Mouse (Mus musculus) testis, postnatal 14 days (tissue): Measurements from ENCODE around the gene Hist1h3a.

Experiments used
- DNase-seq: peaks from one replicate; pipeline ENCODE4 v3.0.0; 2021; ENCODE audit warnings: low spot score

The Hist1h3a gene

GRCm38 (mm10) chr13:23759251-23759771 lies 2.9 kb downstream of the Hist1h3a start:
- DNase-seq: no peak

DNA sequence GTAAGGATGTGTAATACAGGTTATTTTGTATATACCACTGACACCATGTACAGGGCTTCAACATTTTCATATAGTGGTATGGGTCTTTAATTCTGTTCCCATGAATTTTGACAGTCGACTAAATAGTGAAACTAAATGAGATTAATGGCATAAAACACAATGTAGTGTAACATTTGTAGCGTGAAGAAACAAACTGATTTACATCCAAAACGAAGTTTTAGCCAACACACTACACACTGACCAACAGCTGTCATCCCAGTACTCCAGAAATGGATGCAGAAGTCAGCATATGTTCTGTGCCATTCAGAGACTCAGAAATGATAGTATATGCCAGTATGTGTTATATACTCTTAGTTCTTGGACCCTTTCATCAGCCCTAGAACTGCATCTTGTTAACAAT lies 4.3 kb downstream of the Hist1h3a start:
- DNase-seq: no peak

GRCm38 (mm10) chr13:23757211-23757773 lies 4.9 kb downstream of the Hist1h3a start:
- DNase-seq: peak; percentile 73

- DNase-seq: peak; percentile 95
These were observed 5.4 kb downstream of the Hist1h3a start, which contains the start of gene Hist1h4b for GRCm38 (mm10) chr13:23756790-23757189. Gene Hist1h4b (plus strand): TSS chr13:23757013.

DNA sequence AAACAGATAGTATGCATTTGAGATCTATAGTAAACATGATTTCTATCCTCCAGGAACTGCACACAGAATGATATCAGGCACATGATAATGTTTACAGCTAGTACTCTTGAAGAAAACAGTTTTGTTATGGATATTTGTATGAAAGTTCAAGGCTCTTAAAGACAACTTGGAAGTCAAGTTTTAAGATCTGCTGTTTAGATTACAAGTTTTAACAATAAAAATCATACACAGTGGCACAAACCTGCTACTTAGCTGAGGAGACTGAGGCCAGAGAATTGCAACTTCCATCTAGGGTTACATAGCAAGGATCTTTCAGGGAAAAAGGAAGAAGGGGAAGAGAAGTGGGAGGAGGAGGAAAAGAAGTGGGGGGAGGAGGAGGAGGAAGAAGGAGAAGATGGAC lies 7.2 kb downstream of the Hist1h3a start:
- DNase-seq: no peak

DNA sequence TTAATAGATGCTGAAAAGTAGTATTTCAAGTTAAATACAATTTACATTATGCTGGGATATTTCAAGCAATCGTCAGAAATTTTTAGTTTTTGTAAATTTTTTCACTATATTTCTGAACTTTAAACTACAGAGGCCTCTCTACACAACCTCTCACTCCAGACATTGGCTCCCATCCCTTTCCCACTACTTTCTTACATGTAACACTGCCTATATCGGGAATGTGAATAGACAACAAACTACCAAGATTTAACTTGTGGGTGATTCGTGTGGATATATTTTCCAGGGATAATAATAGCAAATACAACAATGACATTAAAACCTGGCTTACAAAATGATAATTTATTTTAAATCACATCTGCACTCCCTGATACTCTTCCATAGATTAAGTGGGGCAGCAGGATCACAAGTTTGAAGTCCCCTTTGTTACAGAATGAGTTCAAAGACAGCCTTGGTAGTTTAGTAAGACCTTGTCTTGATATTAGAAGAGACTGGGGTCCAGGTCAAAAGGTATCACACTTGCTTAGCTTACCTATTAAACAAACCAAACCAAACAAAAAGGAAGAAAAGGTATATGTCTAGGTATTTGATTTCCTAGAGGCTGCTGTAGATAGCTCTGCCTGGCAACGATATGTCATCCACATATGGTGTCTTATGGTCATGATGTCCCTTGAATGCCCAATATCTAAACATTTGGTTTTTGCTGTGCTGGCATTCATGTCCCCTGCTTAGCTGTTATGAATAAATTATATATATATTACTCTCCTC lies 8.7 kb downstream of the Hist1h3a start:
- no peak for DNase-seq

DNA sequence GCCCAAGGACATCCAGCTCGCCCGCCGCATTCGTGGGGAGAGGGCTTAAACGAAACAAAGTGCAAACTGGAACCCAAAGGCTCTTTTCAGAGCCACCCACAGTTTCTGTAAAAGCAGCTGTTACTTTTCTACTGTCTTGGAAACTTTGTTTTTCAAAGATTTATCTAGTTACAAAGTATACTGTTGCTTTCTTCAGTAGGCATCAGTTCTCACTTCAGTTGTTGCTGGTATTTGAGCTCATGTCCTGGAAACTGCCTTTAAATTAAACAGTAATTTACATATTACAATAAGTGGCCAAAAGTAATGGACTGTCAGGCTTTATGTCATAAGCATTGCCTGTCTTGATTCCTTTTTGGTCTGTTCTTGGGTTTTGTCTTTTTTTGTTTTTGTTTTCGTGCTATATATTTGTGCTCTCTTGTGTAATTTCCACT lies 9.4 kb downstream of the Hist1h3a start:
- DNase-seq: peak; percentile 46

GRCm38 (mm10) chr13:23752067-23752741 lies 10.0 kb downstream of the Hist1h3a start, which contains the start of gene Hist1h3b:
Gene Hist1h3b (plus strand): TSS chr13:23752267.
- peak; percentile 85 for DNase-seq

DNA sequence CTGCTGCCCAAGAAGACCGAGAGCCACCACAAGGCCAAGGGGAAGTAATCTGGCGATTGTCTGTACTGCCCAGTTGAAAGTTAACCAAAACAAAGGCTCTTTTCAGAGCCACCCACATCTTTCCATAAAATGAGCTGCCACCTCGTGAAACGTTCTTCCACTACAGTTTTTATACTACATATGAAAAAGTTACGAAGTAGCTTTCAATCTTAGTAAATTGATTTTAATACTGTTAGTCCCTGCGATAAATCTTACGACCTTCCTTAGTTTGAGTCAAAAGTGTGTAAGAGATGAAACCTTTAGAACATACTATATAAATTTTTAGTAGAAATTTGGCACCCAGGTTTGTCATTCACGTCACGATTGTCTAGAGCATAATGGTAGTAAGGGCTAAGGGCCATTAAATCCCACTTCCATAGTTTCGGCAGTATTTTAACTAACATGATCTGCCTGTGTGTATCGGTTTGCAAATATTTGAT lies 10.7 kb downstream of the Hist1h3a start:
- peak; percentile 48 for DNase-seq

DNA sequence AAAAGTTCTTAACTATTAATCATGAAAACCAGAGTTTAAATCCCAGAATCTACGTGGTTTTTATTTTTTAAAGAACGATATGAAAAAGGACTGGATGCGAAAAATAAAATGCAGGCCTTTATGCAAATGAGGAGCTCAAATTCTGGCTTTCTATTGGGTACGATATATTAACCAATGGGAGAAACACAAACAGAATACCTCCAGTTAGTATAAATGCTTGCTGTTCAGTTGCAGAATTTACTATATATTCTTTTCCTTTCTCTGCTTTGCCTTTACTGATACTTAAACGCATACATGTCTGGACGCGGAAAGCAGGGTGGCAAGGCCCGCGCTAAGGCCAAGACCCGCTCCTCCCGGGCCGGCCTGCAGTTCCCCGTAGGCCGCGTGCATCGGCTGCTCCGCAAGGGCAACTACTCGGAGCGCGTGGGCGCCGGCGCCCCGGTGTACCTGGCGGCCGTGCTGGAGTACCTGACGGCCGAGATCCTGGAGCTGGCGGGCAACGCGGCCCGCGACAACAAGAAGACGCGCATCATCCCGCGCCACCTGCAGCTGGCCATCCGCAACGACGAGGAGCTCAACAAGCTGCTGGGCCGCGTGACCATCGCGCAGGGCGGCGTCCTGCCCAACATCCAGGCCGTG lies 11.2 kb downstream of the Hist1h3a start, which contains the start of gene Hist1h2ab:
Hist1h2ab (plus strand) TSS at position 288 of the 639 bp plus-strand sequence.
- peak; percentile 87 for DNase-seq

- no peak for DNase-seq
These were observed 12.5 kb downstream of the Hist1h3a start for GRCm38 (mm10) chr13:23749563-23750121.

DNA sequence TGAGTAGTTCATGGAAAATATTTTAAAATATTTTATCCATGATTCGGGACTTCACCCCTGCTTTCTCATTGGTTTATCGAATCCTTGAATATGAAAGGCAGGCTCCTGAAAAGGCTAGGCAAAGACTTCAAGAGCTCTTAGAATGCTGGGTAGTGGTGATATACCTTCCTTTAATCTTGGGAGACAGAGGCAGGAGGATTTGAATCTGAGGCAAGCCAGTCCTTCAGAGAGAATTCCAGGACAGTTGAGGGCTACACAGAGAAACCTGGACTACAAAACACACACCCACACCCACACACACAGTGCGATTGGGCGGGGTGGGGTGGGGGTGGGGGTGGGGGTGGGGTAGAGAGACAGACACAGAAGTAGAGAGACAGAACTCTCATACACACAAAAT lies 14.3 kb downstream of the Hist1h3a start:
- DNase-seq: no peak

GRCm38 (mm10) chr13:23747081-23747891 lies 14.9 kb downstream of the Hist1h3a start:
- DNase-seq: no peak

DNA sequence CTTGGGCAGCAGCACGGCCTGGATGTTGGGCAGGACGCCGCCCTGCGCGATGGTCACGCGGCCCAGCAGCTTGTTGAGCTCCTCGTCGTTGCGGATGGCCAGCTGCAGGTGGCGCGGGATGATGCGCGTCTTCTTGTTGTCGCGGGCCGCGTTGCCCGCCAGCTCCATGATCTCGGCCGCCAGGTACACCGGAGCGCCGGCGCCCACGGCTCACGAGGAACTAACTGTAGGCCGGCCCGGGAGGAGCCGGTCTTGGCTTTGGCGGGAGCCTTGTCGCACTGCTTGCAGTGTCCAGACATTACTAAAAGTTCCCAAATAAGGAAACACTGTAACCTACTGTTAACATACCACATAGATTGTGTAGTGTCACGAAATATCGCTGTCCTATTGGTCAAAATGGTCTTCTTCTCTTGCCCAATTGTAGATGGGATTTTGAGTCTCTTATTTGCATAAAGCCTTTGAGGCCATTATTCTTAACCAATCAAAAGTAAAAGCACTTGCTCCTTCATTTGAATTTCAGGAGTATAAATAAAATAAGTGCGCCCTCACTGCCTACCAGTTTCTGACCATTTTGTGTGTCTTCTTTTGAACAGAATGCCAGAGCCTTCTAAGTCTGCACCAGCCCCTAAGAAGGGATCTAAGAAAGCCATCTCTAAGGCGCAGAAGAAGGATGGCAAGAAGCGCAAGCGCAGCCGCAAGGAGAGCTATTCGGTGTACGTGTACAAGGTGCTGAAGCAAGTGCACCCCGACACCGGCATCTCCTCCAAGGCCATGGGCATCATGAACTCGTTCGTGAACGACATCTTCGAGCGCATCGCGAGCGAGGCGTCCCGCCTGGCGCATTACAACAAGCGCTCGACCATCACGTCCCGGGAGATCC lies 15.7 kb downstream of the Hist1h3a start, which contains the start of gene Hist1h2bb:
Hist1h2bb (plus strand) TSS at position 534 of the 880 bp plus-strand sequence.
- peak; percentile 86 for DNase-seq

DNA sequence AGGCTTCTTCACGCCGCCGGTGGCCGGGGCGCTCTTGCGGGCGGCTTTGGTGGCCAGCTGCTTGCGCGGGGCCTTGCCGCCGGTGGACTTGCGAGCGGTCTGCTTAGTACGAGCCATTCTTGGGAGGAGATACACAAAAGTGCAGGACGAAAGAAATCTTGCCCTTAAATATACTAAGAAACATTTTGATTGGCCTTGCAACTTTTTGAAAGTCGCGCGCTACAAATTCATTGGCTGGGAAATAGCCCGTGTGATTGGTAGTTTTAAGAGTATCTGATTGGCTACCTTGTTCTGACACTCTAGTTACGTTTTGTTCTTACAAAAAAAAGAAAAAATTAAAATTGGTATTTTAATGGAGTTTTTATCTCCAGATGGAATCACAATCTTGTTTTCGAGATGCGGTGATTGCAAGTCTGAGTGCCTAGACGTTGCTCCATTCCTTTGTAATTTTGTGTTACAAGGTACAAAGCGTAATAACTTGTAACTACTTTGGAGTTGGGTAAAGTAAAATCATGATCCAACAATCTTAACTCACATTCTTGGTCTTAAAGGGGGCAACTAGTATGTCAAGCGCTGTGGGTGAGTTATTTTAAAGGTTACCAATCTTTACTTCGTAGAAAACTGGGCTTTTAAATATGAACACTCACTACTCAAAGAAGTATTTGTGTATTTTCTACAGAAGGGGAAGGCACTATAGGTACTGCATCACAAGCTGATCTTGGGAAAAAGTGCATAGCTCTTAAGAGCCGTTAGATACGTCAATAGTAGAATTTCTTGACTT lies 16.6 kb downstream of the Hist1h3a start, which contains the start of gene Hist1h3c:
Hist1h3c (minus strand) TSS at position 222 of the 781 bp plus-strand sequence.
- DNase-seq: peak; percentile 84

- no peak for DNase-seq
These were observed 17.5 kb downstream of the Hist1h3a start for GRCm38 (mm10) chr13:23744421-23745380.

DNA sequence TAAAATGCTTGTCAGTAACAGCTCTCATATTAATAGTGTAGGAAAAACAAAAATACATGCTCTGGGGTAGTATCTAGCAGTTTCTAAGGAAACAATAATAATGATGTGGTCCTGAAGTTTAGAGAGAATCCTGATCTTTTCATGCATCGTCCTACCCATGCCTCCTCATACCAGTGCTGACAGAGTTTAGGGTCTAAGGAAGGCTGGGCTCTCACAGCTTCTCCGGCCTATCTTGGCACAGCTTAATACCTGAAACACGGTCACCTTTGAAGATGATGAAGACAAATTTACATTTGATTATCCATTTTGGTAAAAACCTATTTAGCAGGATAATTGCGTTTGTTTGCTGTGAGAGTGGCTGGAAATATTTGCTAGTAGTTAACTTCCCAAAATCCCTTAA lies 18.2 kb downstream of the Hist1h3a start:
- DNase-seq: no peak
